Mouse (Mus musculus) layer of hippocampus, adult 2 months (tissue): Measurements from ENCODE around the gene Grhl1. TPM values are rescaled to one million over a fixed set of nuclear protein-coding genes. Genes with fewer than 3 reads are reported as not detected.

ENCODE experiments used
- DNase-seq, 2 experiments: peaks; one replicate each; pipeline ENCODE4 v3.0.0; 2022; ENCODE audit warnings: low spot score in 2 of 2
- H3K27ac ChIP-seq: fragments of 200-600 bp; 2 replicates; pipeline ENCODE4 v1.8.1; 2022
- H3K4me3 ChIP-seq: fragments of 200-600 bp; 2 replicates; pipeline ENCODE4 v1.8.1; 2022; ENCODE audit warnings: mild to moderate bottlenecking
- CTCF ChIP-seq: fragments of 200-600 bp; conservative IDR thresholded peaks from 2 replicates; pipeline ENCODE4 v1.8.1; 2022; ENCODE audit warnings: antibody characterized with exemption, mild to moderate bottlenecking, moderate library complexity
- total RNA-seq, 2 experiments: library from RNA; stranded (reverse); gene quantifications; 2 replicates each; pipeline ENCODE4 v1.2.3; 2021

The Grhl1 gene
- total RNA-seq, 2 experiments from 2014 or later, result 30.2 to 32.5 TPM

DNA sequence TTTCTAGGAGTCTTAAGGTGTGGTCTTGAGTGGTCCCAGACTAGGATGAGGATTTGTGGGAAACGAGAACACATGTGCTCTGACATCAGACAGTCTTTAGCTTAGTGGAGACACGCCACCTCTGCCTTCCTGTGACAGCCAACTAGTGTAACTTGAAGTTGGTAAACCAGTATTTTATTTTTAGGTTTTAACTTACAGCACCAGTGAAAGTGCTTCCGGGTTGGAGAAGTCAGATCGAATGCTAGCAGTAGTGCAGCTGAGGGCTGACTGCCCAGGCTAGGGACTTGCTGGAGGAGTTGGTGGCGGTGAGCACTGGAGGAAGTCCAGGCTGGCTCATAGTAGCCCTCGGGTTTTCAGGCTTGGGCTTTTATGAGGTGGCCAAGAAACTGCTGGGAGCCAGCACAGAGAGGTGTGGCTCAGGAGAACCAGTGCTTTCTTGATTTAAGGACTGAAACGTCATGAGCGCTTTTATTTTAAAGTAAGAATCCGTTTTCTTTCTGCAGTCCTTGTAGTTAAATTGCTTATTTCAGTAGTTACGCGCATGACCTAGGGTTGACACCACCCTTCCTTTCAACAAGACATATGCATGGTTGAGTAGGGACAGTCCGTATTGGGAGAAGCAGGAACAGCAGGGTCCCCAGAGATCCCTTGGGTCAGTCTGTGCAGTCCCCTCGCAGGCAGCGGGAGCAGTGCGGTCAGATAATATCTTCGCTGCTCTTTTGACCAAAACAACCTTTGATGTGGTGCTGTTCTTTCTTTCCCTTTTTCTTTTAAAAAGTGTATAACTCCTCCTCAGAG is 82.2 kb downstream of the Grhl1 start:
- Histone ChIP-seq H3K27ac (no peak overlapping the region), H3K4me3 (no peak overlapping the region)
- TF ChIP-seq CTCF, result no peak
- DNase-seq, result no peak

GRCm38 (mm10) chr12:24656436-24656835 is 84.4 kb downstream of the Grhl1 start:
- H3K27ac ChIP-seq, result no peak overlapping the region; the same call in 1 of the 2 replicates
- H3K4me3 ChIP-seq, result no peak overlapping the region
- DNase-seq, result no peak
- no peak for TF ChIP-seq CTCF

DNA sequence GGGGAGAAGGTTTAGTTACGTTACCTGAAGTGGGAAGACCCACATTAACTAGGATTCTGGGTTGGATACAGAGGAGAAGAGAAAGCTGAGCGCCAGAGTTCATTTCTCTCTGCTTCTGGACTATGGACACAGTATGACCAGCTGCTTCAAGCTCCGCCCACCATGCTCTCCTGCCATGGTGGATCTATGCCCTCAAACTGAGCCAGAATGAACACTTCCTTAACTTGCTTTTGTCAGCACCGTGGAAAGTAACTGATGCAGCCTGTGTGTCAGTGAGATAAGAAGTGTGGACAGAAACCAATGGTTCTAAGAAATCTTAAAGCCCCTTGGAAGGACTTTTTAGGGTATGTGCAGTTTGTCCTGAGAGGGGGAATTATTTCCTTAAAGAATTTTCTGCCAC is 86.9 kb downstream of the Grhl1 start:
- Histone ChIP-seq H3K4me3 (no peak overlapping the region), H3K27ac (no peak overlapping the region)
- TF ChIP-seq CTCF, result no peak
- no peak for DNase-seq

DNA sequence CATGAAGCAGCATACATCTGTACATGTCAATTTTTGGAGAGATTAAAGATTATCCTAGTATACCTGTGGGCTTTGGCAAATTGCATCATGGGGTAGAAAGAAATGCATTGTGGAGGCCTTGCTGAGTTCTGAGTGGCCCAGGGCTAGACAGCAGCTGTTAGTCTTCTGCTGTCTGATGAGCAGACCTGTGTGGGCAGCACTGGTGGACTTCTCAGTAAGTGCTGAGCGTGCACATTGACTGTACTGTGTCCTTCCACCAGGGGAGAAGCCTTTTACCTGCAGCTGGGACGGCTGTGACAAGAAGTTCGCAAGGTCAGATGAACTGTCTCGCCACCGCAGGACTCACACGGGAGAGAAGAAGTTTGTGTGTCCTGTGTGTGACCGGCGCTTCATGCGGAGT is 87.8 kb downstream of the Grhl1 start:
- TF ChIP-seq CTCF, result no peak
- Histone ChIP-seq H3K27ac (no peak overlapping the region), H3K4me3 (no peak overlapping the region)
- DNase-seq, result no peak

- H3K27ac ChIP-seq, result no peak overlapping the region
- TF ChIP-seq CTCF, result no peak
- no peak overlapping the region for H3K4me3 ChIP-seq
- no peak for DNase-seq
Observed at GRCm38 (mm10) chr12:24661100-24661499, 89.0 kb downstream of the Grhl1 start.

- DNase-seq, result no peak
- TF ChIP-seq CTCF, result no peak
- no peak overlapping the region for H3K27ac ChIP-seq
- H3K4me3 ChIP-seq, result no peak overlapping the region
Observed at GRCm38 (mm10) chr12:24662131-24662530, 90.0 kb downstream of the Grhl1 start.

Other genes starting within 250 kb of the Grhl1 start
- 10 to 100 TPM; 34.4 to 35.3 TPM for gene Taf1b, start 73.9 kb upstream of the Grhl1 start, total RNA-seq
- gene Klf11, start 79.0 kb downstream of the Grhl1 start, total RNA-seq, result 1 to 10 TPM; 3.9 to 4.4 TPM
- gene Cys1, start 109.5 kb downstream of the Grhl1 start, total RNA-seq, result 10 to 100 TPM; 22.8 to 28.6 TPM
- 1 to 10 TPM; 2.0 to 2.2 TPM for gene Rrm2, start 136.0 kb downstream of the Grhl1 start, total RNA-seq